Mouse (Mus musculus) retina, postnatal 7 days (tissue): Measurements from ENCODE around the gene Nectin2.
A peak's percentile ranks its signal among the peaks of the same experiment; 100 is the strongest.
"Not testable (repeated sequence)": the region's sequence is repeated elsewhere in the genome, so short reads cannot be mapped to it uniquely, and the experiment has no call there.

Experiments used
- DNase-seq: peaks from one replicate; pipeline ENCODE4 v3.0.0-alpha.2; 2012; ENCODE audit warnings: low read depth, low spot score

Gene Nectin2

DNA sequence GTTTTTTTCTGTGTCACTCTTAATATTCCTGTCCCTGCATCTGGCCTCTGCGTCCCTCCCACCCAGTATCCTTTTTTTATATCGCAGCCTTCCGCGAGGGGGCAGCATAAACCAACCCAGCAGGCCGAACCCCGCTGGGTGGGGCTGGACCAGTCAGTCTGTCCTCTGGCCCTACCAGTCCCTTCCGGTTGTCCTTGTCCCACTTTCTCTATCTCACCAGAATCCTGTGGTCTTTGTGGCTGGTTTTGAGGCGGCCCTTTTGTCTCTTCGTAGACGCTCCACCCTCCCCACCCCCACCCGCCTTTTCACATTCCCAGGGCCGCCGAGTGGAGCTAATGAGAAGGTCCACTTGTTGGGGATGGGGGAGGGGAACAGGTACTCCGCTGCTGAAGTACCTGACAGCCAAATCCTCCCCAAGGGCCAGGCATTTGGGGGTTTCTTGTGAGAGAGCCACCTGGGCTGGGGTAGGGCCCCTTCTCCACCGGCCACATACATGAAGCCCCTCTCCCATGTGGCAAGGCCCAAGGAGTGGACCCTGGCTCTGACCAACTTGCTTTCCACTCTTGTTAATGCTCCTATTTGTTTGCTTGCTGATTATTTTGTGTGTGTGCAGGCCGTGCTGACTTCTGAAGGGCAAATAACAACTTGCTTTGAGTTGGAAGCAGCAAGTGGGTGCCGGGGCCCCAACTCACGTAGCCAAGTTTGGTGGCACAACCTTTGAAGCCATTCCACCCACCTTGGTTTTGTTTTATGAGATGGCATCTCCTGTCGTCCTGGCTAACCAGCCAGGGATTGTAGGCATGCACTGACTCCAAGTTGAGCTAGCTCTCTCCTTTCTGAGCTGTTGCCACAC is at the start of gene Nectin2:
Gene Nectin2 (minus strand): TSS at position 267 of the 853 bp plus-strand sequence.
- peak; percentile 64 for DNase-seq

DNA sequence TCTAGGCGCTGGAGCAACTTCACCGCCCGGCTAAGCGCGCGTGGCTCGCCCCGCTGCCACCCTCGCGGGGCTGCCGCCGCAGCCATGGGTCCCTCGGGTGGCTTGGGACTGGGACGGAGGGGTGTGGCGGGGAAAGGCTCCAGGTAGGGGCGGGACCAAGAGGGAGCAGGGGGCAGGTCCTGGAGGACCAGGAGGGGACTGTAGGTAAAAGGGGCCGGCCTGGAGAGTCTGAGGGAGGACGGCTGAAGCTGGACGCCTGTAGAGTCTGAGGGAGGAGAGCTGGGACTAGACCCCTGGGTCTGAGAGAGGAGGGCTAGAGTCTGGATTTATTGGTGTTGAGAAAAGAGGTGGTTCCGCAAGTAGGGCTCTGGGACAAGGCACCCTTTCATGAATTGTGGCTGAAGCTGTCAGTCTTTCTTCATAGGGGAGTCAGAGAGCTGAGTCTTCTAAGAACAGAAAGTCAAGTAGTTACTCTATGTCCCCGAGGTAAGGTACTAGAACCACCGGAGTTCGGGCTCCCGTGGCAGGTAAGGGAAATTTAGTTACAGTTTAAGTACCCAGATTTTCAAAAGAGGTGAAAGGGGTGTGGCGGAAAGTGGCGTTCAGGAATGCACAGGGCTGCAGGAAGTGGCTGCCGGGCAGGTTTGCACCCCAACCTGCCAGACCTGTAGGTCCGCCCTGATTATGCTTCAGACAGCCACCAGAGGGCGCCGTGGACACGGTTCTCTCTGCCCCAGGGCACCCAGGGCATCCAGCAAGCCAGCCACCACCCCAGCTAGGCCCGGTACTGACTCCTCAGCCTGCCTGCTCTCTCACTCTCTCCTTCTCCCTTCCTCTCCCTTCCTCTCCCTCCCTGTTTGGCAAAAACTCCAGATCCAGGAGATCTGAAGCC is 46.7 kb upstream of the Nectin2 start, which contains the start of gene Cblc:
Gene Cblc (minus strand): TSS at position 113 of the 892 bp plus-strand sequence.
- no peak for DNase-seq

DNA sequence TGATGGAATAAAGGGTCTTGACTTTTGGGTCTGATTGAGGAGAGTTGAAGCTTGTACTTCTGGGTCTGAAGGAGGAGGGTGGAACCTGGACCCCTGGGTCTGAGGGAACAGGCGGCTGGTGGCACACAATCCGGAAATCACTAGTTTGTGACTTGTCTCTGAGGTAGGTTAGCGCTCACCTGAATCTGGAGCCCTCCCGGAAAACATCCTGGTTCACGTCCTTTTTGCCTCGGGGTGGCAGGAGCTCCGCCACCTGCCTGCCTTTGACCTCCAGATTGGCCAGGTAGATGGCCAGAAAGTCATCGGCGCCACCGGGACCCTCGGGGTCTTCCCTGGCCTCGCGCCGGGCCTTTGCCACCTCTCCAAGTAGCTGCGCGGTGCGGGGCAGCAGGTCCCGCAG is 46.0 kb upstream of the Nectin2 start:
- DNase-seq = no peak

DNA sequence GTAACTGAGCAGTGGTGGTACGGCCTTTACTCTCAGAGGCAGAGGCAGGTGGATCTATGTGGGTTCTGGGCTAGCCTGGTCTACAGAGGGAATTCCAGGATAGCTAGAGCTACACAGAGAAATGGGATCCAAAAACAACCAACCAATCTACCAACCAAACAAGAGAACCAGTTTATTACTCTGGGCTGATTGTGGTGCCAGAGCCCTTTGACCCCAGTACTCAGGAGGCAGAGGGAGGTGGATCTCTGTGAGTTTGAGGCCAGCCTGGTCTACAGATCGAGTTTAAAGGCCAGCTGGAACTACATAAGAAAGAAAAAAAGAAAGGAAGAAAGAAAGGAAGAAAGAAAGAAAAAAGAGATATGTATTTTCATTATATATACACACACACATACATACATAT is 45.0 kb upstream of the Nectin2 start:
- no peak for DNase-seq

DNA sequence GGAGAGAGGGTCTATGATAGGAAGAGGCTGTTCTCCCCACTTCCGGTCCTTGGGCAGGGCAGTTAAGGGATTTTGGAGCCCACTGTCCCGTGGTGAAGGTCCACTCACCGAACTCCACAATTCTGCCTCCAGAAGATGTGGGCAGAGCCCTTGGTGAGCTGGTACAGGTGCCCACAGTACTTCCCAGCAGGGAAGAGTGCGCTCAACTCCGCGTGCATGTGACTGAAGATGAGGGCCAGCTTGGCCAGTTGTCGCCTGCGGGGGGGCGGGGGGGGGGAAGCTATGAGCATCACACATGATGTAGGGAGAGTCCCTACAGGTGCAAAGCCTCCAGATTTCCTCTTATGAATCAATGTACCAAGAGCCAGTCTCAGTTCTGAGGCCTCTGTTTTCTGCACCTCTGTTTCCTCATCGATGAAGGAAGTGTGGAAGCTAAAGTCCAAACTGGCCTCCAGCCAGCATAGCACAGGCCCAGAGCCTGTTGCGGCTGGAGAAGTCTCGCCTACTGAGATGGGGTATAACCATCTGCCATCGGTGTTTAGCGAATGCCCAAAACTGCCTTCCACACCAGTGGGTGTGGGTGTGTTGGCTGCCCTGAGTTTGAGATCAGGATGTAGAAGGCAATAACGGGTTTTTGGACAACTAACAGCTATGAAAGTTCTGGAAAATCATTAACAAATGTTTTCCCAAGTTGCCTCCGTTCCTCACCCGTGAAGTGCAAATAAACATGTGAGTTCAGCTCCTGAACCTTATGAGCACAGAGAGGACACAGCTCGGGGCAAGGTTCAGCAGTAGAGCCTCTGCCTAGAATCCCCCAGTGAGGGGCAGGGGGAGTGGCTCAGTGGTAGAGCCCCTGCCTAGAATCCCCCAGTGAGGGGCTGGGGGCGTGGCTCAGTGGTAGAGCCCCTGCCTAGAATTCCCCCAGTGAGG is 42.7 kb upstream of the Nectin2 start:
- no peak for DNase-seq

DNA sequence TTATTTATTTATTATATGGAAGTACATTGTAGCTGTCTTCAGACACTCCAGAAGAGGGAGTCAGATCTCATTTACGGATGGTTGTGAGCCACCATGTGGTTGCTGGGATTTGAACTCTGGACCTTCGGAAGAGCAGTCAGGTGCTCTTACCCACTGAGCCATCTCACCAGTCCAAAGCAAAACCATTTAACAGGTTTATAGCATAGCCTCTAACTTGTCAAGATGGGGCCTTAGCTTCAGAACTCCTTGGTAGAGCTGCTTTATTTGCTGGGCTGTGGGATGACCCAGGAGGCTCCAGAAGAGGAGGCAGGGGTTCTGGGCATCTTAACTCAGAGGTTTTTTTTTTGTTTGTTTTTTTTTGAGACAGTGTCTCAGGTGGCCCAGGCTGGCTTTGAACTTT is 41.2 kb upstream of the Nectin2 start:
- not testable (repeated sequence) for DNase-seq

DNA sequence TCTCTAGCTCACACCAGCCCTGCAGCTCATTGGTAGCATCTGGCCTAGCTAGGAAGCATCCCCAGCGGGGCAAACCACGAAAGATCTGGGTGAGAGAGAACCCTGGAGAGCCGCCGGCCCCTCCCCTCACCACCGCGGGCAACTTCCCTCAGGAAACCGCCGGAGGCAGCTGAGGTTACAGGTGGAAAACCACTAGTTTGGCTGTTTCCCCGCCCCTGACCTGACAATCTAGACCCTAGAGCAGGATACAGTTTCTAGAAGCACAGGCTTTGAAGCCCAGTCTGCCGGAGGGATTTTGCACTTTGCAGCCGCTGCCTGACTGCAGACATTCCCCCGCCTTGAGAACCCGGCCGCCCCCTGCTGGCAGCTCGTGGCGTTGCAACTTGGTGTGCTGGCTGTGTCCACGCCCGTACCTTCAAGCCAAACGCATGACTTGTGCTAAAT is 39.6 kb upstream of the Nectin2 start:
- peak; percentile 73 for DNase-seq

DNA sequence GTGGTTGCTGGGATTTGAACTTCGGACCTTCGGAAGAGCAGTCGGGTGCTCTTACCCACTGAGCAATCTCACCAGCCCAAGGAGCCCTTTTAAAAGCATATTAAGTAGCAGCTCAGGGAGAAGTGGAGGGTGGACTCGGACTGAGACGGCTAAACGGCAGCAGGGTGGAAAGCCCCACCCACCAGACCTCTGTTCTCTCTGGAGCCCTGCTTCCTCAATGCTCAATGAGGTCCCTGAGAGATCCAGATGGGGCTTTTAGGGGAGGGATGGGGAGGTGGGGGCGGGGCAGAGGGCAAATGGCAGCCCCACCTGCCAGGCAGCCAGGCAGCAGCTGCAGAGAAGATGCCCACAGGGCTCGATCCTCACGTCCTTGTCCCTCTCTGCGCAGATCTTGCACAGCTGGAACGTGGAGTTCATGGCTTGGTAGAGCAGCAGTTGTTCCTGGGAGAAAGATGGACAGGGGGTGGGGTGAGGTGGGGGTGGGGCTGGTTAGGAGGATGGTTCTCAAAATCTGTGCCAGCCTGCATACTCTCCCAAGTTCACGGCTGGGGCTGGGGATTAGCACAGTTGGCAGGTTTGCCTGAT is 35.7 kb upstream of the Nectin2 start:
- no peak for DNase-seq

DNA sequence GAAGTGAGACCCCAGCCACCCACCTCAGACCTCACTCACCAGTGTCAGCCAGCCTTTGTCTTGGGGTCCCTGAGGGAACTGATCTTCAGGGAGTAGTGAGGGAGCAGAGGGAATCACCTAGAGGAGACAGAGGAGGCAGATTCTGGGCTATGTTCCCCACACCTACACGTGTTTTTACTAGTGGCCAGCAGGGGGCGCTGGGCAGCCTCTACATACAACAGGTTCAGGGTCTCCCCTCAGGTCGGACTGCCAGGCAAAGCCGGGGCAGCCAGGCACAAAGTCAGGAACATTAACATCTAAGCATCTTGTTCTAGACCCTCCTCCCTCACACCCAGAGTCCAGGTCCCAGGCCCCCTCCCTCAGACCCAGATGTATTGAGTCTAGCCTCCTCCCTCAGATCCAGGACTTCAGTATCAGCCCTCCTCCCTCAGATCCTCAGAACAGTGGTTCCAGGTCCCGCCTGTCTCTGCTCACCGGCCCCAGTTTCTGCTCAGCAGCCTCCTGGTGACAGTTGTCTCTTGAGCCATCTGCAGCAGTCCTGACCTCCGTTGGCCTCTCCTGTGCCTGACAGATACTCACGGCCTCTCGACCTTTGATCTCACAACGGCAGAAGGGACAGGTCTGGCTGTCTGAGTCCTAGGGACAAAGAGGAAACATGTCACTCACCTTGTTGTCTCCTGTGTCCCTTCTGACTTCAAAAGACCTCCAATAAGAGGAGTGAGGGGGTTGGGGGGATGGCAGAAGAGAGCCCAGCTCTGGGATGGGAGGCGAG is 34.7 kb upstream of the Nectin2 start:
- no peak for DNase-seq

DNA sequence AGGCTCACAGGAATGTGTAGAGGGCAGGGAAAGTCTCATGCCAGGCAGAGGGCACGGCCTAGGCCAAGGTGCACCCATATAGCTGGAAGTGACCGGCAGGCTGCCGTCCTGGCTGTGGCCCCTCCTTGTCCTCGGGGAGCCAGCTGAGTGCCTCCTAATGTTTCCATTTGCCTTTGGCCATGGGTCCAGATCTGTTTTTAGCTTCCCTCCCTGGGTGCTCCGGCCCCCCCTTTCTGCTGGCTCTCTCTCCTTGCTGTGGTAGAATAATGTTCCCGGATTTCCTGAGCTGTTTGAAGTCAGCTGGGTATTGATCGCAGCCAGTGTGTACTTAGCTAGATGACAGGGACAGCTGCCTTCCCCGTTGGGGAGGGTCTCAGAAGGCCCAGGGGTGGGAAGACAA is 33.3 kb upstream of the Nectin2 start:
- DNase-seq = no peak

DNA sequence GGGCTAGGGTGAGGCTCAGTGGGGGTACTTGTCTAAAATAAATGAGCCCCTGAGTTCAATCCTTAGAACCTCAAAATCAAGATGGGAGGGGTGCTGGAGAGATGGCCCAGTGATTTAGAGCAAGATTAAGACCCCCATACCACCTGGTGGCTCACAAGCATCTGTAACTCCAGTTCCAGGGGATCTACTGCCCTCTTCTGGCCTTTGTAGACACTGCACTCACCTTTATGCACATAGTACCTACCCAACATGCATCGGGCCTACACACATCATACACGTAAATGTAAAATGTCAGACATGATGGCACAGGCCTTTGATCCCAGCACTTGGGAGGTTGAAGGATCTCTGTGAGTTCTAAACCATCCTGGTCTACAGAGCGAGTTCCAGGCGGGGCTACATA is 32.4 kb upstream of the Nectin2 start:
- DNase-seq = no peak

DNA sequence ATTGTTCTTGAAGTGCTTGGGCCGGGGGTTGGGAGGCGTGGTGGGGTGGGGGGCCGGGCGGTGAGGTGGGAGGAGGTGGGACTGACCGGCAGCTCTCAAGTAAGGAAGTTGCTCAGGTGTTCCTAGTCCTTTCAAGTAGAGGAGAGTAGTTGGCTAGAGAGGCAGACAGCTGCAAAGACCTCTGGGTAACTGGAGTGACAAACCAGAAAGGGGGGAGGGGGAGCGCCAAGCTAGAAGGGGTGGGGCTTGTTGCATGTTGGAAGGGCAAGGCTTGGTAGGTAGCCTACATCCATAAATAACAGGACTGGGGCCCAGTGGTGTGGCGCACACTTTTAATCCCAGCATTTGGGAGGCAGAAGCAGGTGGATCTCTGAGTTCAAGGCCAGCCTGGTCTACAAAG is 31.5 kb upstream of the Nectin2 start:
- DNase-seq = no peak

DNA sequence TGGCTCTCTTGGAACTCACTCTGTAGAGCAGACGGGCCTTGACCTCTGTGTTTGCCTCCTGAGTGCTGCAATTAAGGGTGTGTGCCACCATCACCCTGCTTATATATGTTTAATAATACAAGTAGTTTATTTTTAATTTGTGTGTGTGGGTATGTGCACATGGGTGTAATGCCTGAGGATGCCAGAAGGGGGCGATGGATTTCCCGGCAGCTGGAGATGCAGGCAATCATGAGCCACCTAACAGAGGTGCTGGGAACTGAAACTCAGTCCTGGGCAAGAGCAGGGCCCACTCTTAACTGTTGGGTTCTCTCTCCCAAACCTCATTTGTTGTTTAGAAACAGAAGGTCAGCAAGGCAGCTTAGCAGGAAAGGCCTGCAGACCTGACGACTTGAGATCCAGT is 29.6 kb upstream of the Nectin2 start:
- DNase-seq = no peak

DNA sequence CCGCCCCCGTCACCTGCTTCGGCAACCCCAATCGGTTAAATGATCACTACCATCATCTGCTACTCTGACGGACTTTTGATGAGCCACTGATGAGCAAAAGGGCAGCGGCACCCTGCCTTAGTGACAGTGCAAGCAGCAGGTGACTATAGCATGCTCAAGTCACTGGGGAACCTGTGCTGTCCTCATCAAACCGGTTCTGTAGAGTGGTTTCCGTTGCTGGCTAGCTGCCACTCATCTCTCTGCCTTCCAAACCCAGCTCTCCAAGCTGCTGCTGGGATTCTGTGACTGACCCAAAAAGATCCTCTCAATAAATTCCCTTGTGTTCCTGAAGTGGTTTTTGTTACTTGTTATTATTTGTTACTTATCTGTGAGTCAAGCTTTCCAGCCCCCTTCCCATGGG is 28.4 kb upstream of the Nectin2 start:
- no peak for DNase-seq

DNA sequence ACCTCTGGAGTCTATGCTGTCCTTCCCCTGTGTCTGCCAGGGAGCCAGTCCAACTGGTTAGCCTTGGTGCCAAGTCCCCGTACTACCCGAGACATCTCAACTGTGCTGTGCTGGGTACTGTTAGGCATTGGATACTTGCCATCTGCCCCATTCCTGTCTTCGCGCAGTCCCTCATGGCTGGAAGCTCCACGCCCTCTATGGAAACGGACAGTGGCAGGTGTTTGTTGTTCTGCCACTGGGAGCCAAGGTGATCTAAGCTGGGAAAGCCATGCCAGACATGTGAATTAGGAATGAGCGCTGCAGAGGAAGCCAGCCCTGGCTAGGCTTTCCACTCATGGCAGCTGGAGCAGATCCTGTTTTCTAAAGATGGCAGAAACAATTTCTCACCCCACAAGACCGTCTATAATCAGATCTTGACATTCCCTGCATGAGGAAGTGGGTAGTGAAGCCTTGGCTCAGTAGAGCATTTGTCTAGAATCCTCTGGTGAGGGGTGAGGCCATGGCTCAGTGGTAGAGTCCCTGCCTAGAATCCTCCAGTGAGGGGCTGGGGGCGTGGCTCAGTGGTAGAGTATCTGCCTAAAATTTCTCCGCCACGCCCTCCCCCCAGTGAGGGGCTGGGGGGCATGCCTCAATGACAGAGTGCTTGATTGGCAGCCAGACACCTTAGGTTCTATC is 26.9 kb upstream of the Nectin2 start:
- DNase-seq = no peak

DNA sequence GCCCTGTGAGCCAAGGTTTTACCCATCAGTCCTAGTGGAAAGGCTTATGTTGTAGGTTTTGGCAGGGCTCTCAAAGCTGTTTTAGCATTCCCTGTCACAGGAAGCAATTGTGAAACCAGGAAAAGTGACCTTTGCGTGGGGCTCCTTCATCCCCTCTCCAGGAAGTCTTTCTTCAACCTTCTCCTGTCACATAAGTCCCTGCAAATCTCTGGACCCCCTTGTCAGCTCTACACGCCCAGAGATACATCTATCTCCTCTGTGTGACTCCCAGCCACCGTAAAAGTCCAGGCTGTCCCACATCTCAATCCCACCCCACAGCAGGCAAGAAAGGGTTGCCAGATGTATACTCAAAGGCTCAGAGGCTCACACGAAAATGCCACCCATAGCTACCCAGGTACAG is 21.4 kb upstream of the Nectin2 start:
- DNase-seq = no peak

DNA sequence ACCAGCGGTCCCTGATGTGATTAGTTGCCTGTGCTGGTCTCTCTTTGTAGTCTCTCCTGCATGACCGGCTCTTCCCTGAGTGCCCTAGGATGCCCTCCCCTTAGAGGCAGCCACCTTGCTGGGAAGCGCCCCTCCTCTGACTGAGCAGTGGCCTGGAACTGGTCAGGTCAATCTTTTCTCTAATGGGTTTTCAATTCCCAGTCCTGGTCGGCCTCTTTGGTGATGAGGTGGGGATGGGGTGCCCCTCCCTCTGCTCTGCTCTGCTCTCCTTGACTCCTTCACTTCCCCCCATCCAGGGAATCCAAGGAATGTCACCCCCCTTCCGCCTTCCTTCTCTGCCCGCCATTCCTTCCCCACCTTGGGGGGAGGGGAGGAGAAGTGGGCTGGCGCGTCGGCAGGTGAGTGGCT is 20.7 kb upstream of the Nectin2 start, which contains the start of gene Bcam:
Gene Bcam (minus strand): TSS at position 33 of the 408 bp plus-strand sequence.
- no peak for DNase-seq

DNA sequence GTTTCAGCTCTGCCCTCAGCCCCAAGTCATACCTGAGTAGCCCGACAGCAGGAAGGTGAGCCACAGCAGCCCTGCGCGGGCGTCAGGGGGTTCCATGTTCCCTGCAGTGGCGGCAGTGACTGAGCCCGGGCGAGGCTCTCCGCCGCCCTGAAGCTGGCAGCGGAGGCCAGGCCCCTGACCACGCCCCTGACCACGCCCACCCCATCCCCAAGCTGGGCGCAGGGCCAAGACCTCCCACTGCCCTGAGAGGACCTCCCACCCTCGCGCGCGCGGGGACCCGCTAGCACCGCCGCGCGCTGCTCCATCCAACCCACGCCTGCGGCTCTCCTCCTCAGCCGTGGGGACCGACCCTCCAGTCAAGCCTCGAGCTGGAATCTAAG is 20.1 kb upstream of the Nectin2 start:
- peak; percentile 61 for DNase-seq
